ENCODE assay signal across 8 mouse cellular contexts in genomic region chr17:29031771-29032273, GRCm38 (mm10). TPM values are rescaled to one million over a fixed set of nuclear protein-coding genes. Genes with fewer than 3 reads are reported as not detected.
DNase-seq lines count a peak whose midpoint lies in the region; ATAC-seq lines count a peak whose summit lies in the region.

No protein-coding gene starts in this region.

- peak overlapping the region; percentile 61 for H3K4me2 ChIP-seq in embryonic facial prominence, embryonic 12.5 days (replicated peaks)
- peak overlapping the region; percentile 78 for H3K4me2 ChIP-seq in stomach, embryonic 14.5 days (replicated peaks; ENCODE audit: low read depth, low read length)

- under 1% methylated on average over 26 of the region's 26 CpGs for WGBS in embryonic facial prominence, embryonic 12.5 days
- WGBS in stomach, embryonic 14.5 days = 1% methylated on average over 26 of the region's 26 CpGs

- H3K27ac ChIP-seq in embryonic facial prominence, embryonic 12.5 days = peak overlapping the region; percentile 98
- peak overlapping the region; percentile 99 for H3K27ac ChIP-seq in stomach, embryonic 14.5 days (ENCODE audit: low read length)

- peak; percentile 57 for DNase-seq in adrenal gland, adult 2 months
- no peak for DNase-seq in adrenal gland, postnatal 4 days (ENCODE audit: low spot score in 2 of 2)
- peak; percentile 87 for DNase-seq in induced T-regulatory cell, adult 2 months (ENCODE audit: low read depth)
- DNase-seq in lung, postnatal 36 days = peak; percentile 55
- DNase-seq in left cerebral cortex, adult 9 months (ENCODE audit: low spot score in 2 of 2) = no peak

- H3K9me3 ChIP-seq in embryonic facial prominence, embryonic 12.5 days = no peaks in the 10 kb centered on the region
- H3K9me3 ChIP-seq in stomach, embryonic 14.5 days (ENCODE audit: control insufficient read depth, low read depth, low read length) = no peaks in the 10 kb centered on the region

- H3K36me3 ChIP-seq in embryonic facial prominence, embryonic 12.5 days = peaks cover 6% of the 10 kb centered on the region
- peaks cover 6% of the 10 kb centered on the region for H3K36me3 ChIP-seq in stomach, embryonic 14.5 days (ENCODE audit: control insufficient read depth, insufficient read depth, low read length)

- H3K27me3 ChIP-seq in embryonic facial prominence, embryonic 12.5 days = no peaks in the 10 kb centered on the region
- no peaks in the 10 kb centered on the region for H3K27me3 ChIP-seq in stomach, embryonic 14.5 days (ENCODE audit: control insufficient read depth, insufficient read depth, low read length)

- H3K9ac ChIP-seq in embryonic facial prominence, embryonic 12.5 days = peak overlapping the region; percentile 97
- peak overlapping the region; percentile 96 for H3K9ac ChIP-seq in stomach, embryonic 14.5 days (replicated peaks; ENCODE audit: low read depth, low read length)

- peaks cover 11% of the 10 kb centered on the region; the same call in 1 of the 2 replicates for H3K4me1 ChIP-seq in embryonic facial prominence, embryonic 12.5 days
- H3K4me1 ChIP-seq in stomach, embryonic 14.5 days (ENCODE audit: control insufficient read depth, insufficient read depth, low read length) = peaks cover 12% of the 10 kb centered on the region

- peak; percentile 27 for ATAC-seq in CD4-positive, CD25-positive, alpha-beta regulatory T cell, adult 4 months
- ATAC-seq in embryonic facial prominence, embryonic 12.5 days (ENCODE audit: insufficient number of reproducible peaks, insufficient read depth, low FRiP score, low TSS enrichment) = no peak
- peak; percentile 35; the same call in 1 of the 2 replicates for ATAC-seq in stomach, embryonic 14.5 days (ENCODE audit: insufficient number of reproducible peaks, insufficient read depth, low FRiP score, low read depth)

- H3K4me3 ChIP-seq in embryonic facial prominence, embryonic 12.5 days = peak overlapping the region; percentile 83
- peak overlapping the region; percentile 95 for H3K4me3 ChIP-seq in stomach, embryonic 14.5 days (ENCODE audit: low read depth, low read length)

RNA-seq across cellular contexts. Expression of gene Srsf3, which starts 0.6 kb away (rescaled TPM):
- total RNA-seq in adrenal gland, adult 2 months (2021) = 100 to 1,000 TPM in 1 of 2 experiments, 10 to 100 TPM in 1; 94.0 to 149 TPM
- 161 and 183 TPM in 2 replicates for polyA plus RNA-seq in adrenal gland, adult 2 months (2012; rRNA removed)
- 100 to 1,000 TPM; 235 to 271 TPM for total RNA-seq in adrenal gland, postnatal 4 days (2021)
- 100 to 1,000 TPM; 232 to 397 TPM for polyA plus RNA-seq in CD4-positive, CD25-positive, alpha-beta regulatory T cell, adult 4 months (2017; shearing (Covaris generic))
- polyA plus RNA-seq in embryonic facial prominence, embryonic 12.5 days (2016; fragmentation: Nextera tagmentation; extraction: Ambion mirVana) = 731 and 750 TPM in 2 replicates
- 593 and 674 TPM in 2 replicates for polyA plus RNA-seq in stomach, embryonic 14.5 days (2014; fragmentation: Nextera tagmentation; extraction: Ambion mirVana)

RNA-seq across cellular contexts. Expression of gene Stk38, which starts 24.0 kb away (rescaled TPM):
- 10 to 100 TPM; 50.5 to 52.6 TPM for total RNA-seq in adrenal gland, adult 2 months (2021)
- 151 and 161 TPM in 2 replicates for polyA plus RNA-seq in adrenal gland, adult 2 months (2012; rRNA removed)
- 10 to 100 TPM; 90.2 to 94.9 TPM for total RNA-seq in adrenal gland, postnatal 4 days (2021)
- 100 to 1,000 TPM; 223 to 306 TPM for polyA plus RNA-seq in CD4-positive, CD25-positive, alpha-beta regulatory T cell, adult 4 months (2017; shearing (Covaris generic))
- polyA plus RNA-seq in embryonic facial prominence, embryonic 12.5 days (2016; fragmentation: Nextera tagmentation; extraction: Ambion mirVana) = 136 and 137 TPM in 2 replicates
- 110 and 121 TPM in 2 replicates for polyA plus RNA-seq in stomach, embryonic 14.5 days (2014; fragmentation: Nextera tagmentation; extraction: Ambion mirVana)

RNA-seq across cellular contexts. Expression of gene Cdkn1a, which starts 59.0 kb away (rescaled TPM):
- total RNA-seq in adrenal gland, adult 2 months (2021) = 100 to 1,000 TPM in 1 of 2 experiments, 10 to 100 TPM in 1; 36.4 to 108 TPM
- 32.2 and 33.7 TPM in 2 replicates for polyA plus RNA-seq in adrenal gland, adult 2 months (2012; rRNA removed)
- total RNA-seq in adrenal gland, postnatal 4 days (2021) = 10 to 100 TPM; 33.7 to 36.0 TPM
- polyA plus RNA-seq in CD4-positive, CD25-positive, alpha-beta regulatory T cell, adult 4 months (2017; shearing (Covaris generic)) = 1 to 10 TPM; 2.5 to 4.6 TPM
- polyA plus RNA-seq in embryonic facial prominence, embryonic 12.5 days (2016; fragmentation: Nextera tagmentation; extraction: Ambion mirVana) = 48.2 and 55.6 TPM in 2 replicates
- polyA plus RNA-seq in stomach, embryonic 14.5 days (2014; fragmentation: Nextera tagmentation; extraction: Ambion mirVana) = 62.0 and 62.6 TPM in 2 replicates

Comparison
In these comparisons a context has a peak if more than half of its experiments do, and no peak if none do; other contexts are left out.
1. DNase-seq: peak in adrenal gland, adult 2 months (single experiment), induced T-regulatory cell, adult 2 months (single experiment) and lung, postnatal 36 days (single experiment); none in adrenal gland, postnatal 4 days (0 of 2) and left cerebral cortex, adult 9 months (0 of 2).